Mouse (Mus musculus): ENCODE data around the gene Dusp22.

Gene Dusp22

GRCm38 (mm10) chr13:30748321-30748720 lies 88.5 kb downstream of the Dusp22 start:
- in situ Hi-C loops (cut with MboI, MseI), result no loop called here

GRCm38 (mm10) chr13:30749021-30749556 lies 89.3 kb downstream of the Dusp22 start, which contains the start of gene Irf4:
Gene Irf4, plus strand, starts transcription at chr13:30749226.
- in situ Hi-C loops (cut with MboI, MseI), result no loop called here

GRCm38 (mm10) chr13:30749557-30750141 lies 89.8 kb downstream of the Dusp22 start:
- in situ Hi-C loops (cut with MboI, MseI), result loop anchor here (5.0 kb wide), 2 partner anchors 43 to 88 kb away; no protein-coding TSS in a partner anchor

GRCm38 (mm10) chr13:30750461-30751303 lies 90.9 kb downstream of the Dusp22 start:
- in situ Hi-C loops (cut with MboI, MseI), result loop anchor here (5.0 kb wide), 2 partner anchors 42 to 87 kb away; no protein-coding TSS in a partner anchor

GRCm38 (mm10) chr13:30751304-30751580 lies 91.4 kb downstream of the Dusp22 start:
- in situ Hi-C loops (cut with MboI, MseI), result loop anchor here (5.0 kb wide), 2 partner anchors 41 to 86 kb away; no protein-coding TSS in a partner anchor

GRCm38 (mm10) chr13:30752581-30753187 lies 92.9 kb downstream of the Dusp22 start:
- in situ Hi-C loops (cut with MboI, MseI), result loop anchor here (5.0 kb wide), 2 partner anchors 40 to 85 kb away; no protein-coding TSS in a partner anchor

GRCm38 (mm10) chr13:30753441-30753840 lies 93.6 kb downstream of the Dusp22 start:
- in situ Hi-C loops (cut with MboI, MseI), result loop anchor here (5.0 kb wide), 2 partner anchors 39 to 84 kb away; no protein-coding TSS in a partner anchor

GRCm38 (mm10) chr13:30754066-30754465 lies 94.3 kb downstream of the Dusp22 start:
- in situ Hi-C loops (cut with MboI, MseI), result loop anchor here (5.0 kb wide), 2 partner anchors 38 to 83 kb away; no protein-coding TSS in a partner anchor

GRCm38 (mm10) chr13:30754825-30755476 lies 95.2 kb downstream of the Dusp22 start:
- in situ Hi-C loops (cut with MboI, MseI), result loop anchor here (5.0 kb wide), 2 partner anchors 37 to 82 kb away; no protein-coding TSS in a partner anchor

GRCm38 (mm10) chr13:30755577-30755976 lies 95.8 kb downstream of the Dusp22 start:
- in situ Hi-C loops (cut with MboI, MseI), result no loop called here

- in situ Hi-C loops (cut with MboI, MseI), result no loop called here
Measured at GRCm38 (mm10) chr13:30755998-30756639, 96.3 kb downstream of the Dusp22 start.

- in situ Hi-C loops (cut with MboI, MseI), result no loop called here
Measured at GRCm38 (mm10) chr13:30757264-30757900, 97.6 kb downstream of the Dusp22 start.

GRCm38 (mm10) chr13:30758789-30759381 lies 99.1 kb downstream of the Dusp22 start:
- in situ Hi-C loops (cut with MboI, MseI), result no loop called here

GRCm38 (mm10) chr13:30760374-30761090 lies 100.7 kb downstream of the Dusp22 start:
- in situ Hi-C loops (cut with MboI, MseI), result no loop called here
